Mouse (Mus musculus) cerebellum, adult 8-10 months (tissue): ENCODE measurements around the gene Gm27027.
A peak's percentile ranks its signal among the peaks of the same experiment; 100 is the strongest.

ENCODE experiments used
- DNase-seq: peaks from one replicate; pipeline ENCODE4 v3.0.0; 2022

Gm27027 gene

DNA sequence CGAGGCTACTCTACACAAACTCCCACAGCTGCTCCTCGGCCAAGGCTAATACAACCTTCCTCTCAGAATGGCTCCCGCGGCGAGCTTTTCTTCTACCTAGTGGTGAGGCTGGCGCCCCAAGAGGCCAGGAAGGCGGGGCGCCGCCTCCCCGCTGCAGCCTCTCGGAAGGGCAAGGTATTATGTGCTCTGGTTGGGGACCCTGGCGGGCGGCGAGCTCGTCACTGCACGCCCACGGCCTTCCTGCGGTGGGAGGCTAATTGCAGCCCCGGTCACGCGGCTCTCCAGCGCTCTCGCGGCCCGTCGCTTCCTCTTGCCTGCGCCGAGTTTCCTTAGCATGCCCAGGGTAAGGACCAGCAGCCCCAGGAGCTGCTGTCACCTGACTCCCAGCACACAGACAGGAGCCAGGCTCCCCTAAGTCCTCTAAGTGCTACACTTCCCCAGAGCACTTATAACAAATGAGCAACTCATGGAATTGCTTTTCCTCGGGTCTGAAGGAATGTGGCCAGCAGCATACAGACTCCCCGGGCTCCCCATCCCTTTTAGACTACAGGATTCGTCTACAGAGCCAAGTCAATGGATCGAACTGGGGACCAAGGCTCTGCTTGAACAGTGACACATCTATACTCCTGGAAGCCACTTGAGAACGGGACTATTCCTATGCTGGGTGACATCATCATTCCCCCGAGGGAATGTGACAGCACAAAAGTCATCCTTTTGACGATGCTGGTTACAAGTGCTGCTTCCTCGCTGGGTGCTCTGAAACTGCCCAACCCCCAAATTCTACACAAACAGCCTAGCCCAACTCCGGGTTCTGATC, 19.5 kb downstream of the Gm27027 start:
- DNase-seq: peak; percentile 56

DNA sequence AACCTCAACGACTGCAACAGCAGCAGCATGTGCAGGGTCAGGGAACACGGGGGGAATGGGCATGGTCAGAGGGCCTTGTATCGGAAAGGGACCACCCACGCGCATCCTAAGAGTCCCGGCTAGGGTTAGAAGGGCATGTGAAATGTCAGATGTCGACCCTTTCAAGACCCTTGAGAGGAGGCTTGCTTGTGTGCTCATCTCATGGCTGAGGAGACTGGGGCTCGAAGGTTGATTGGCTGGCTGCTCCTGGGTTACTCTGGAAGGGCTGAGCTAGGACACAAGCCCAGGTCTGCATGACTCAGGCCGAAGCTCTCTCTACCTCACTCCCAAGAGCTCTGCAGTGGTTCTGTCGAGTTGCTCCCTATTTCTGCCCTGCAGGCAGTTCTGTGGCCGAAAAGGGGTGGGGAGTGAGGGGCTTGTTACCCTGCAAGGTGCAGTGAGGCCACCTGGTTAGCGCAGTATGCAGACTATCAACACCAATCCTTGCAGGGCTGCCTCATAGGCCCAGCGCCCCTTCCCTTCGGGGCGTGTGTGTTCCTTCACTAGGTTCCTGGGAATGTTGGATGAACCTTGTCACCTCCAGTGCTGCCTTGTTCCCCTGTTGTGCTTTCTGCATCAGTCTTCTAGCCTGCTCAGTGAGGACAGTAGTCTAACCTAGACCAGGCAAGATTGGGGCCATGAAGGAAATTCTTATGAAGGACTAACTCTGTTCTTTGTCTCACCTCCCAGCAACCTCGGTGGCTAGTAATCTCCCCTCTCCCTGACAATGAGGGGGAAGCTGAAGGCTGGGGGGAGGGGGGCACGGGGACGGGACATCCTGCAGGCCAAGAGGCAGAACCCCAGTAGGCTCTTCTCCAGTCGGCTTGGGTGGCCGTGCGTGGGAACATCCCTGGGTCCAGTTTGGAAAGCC, 20.4 kb downstream of the Gm27027 start:
- DNase-seq: no peak

DNA sequence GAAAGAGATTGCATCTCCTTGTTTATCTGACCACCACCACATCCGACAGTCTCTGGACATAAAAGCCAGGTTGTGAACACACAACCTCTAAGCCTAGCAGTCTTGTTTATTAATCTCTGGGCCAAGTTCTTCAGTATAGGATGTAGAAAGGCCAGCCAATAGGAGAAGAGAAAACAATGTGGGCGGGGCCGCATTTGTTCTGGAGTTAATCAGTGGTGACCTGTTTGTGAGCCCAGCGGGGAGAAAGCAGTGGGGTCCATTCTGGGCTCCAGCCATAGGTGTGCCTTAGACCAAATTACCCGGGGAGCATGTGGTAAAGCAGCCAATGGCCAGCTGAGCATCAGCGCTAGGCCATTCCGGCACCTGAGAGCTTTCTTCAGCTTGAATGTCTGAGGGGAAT, 21.1 kb downstream of the Gm27027 start:
- no peak for DNase-seq

DNA sequence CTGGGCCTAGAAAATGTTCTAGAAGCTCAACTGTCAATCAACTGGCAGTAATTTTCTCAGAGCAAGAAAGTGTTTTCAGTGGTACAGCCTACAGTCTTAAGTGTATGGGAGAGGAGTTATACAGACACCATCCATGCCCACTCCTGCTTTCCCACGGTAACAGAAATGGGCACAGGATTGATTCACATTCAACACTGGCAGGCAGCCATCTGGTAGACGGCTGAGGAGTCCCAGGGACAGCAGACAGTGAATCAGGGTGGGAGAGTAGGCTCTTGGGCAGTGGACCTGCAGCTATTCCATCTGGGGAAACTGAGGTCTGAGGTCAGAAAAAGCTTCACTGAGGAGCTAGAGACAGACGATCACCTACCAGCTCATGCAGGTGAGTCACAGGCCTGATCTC, 24.5 kb downstream of the Gm27027 start:
- DNase-seq: no peak

DNA sequence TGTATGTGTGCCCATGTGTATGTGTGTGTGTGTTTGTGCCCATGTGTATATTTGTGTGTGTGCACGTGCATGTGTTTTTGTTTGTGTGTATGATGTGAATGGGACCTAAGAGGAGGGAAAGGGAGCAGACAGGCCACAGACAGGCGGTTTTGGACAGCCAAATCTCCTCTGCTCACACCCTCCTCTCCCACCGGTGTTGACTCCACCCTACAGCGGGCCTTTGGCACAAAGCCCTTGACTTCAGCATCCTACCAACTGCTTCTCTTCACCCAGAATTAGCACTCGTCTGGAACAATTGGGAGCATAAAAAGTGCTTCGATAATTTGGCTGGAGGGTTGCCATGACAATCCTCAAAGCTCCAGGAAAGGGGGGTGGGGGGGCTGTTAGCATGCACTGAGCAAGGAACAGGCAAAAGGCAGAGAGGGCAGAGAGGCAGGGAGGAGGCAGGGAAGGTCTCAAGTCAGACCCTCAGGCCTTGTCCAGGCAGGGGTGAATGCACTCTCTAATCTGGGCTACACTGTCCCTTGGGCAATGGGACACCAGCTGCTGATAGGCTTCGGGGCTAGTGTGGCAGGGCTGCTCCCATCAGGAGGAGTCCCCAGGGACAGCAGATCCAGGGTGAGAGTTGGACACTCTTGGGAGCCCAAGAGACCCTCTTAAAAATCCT, 31.5 kb downstream of the Gm27027 start:
- DNase-seq: no peak

DNA sequence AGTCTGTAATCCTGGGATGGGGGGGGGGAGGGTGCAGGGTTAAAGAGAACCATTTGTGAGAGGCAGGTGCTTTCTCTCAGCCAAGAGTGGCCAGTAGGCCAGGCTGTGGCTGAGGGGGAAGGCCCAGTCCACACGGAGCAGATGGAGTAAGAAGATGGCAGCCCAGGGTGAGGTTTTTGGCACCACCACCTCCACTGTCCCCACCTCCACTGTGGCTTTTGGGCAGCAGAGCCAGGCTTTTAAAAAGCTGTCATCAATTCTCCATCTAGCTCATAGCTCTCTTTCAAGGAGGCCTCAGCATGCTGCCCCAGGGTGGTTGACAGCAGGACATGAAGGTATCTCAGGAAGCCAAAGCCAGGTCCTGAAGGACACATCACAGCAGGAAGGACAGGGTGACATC, 32.4 kb downstream of the Gm27027 start:
- DNase-seq: no peak

DNA sequence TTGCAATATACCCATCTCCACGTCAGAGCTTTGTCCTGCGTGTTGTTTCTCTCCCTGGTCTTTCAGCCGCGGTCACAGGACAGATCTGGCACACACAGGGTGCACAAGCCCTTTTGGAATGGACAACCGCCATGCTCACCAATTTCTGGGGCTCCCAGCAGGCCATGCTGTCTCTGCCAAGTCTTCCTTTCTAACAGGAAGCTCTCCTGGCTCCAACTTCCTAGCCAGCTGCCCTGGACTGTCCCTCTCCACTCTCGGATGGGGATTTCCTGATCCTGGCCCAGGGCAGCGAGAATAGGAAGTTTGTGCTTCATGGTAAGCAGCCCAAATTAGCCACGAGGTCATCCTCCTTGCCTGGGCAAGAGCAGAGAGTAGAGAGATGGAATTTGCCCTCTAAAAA, 34.4 kb downstream of the Gm27027 start:
- peak; percentile 83 for DNase-seq

DNA sequence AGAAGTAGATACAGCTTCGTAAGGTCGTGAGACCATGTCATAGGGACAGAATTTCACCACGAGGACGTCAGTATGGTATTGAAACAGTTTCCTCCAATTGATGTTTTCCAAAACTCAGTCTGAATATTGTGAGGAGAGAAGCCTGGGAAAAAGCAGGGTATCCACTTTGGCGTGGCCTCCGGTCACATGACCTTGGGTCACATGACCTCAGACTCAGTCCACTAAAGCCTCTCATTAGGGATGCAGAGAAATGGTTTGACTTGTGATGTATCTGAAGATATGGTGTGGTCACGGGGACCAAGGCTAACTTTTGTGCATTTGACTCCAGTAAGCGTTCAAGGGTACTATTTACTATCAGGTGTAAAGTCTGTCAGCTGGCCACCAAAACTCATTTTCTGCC, 36.8 kb downstream of the Gm27027 start:
- no peak for DNase-seq

DNA sequence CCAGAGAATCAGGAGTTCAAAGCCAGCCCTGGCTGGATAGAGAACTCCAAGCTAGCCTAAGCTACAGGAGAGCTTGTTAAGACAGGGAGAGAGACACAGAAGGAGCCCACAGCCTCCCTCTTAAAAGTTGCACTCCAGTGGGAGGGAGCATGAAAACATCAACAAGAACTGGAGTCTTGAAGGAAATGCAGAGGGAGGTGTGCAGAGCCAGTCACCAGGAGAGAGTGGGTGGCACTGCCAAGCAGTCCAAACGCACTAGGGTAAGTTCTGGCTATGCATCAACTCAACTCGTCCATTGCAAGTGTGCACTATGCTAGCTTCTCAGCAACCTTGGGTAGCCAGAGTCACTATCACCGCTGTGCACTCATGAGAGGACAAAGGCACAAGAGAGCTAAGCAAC, 37.9 kb downstream of the Gm27027 start:
- DNase-seq: no peak

DNA sequence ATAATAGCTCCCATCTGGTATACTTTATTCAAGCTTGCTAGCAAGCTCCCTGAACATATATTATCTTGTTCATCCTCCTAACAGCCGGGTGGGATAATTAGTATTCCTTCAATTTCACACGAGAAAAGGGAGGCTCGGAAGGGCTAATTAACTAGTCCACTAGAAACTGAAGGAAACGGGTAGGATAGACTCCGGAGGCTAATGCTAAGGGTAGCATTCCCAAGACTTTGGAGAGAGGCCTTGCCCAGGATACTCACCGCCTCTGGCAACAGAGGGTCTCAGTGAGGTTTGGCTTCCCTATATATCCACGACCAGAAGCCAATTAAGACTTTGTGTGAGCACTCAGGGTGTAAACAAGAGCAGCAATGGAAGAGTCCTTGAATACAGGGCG, 38.4 kb downstream of the Gm27027 start:
- DNase-seq: no peak

DNA sequence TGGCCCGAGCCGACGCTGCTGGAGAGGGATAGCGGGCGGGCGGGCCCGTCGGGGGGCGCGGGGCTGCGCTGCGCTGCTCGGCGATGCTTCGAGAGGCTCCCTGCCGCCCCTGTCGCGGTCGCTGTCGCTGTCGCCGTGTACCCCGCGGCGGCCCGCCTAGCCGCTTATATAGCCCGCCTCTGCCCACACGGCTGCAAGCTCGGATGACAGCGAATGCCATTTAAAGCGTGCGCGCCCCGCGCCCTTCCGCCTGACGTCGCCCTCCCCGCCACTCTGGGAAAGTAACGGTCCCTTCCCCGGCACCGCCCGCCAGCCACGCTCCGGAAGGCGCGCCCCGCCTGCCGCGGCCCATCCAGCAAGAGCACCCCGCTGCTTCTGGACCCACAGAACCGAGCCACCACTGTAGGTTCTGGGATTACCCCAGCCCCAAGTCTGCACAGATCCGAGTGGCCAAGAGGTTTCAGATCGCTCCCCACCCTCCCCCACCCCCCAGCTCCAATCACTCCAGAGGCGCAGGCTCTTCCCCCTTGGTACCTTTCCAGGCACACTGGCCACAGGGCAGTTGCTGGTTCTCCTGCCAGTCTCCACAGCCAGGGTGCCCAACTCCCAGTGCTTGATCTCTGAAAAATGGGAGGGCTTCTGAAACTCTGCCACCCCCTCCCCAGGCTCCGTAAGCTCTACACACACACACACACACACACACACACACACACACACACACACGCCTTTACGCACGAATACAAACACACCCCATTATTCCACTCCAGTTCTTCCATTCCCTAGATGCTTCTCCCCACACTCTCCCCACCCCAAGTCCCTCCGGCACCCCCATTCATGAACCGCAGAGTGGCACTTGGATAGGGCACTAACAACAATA, 39.0 kb downstream of the Gm27027 start, which contains the start of gene Gm13889:
Gm13889 (minus strand) TSS at position 294 of the 877 bp plus-strand sequence.
- peak; percentile 70 for DNase-seq

DNA sequence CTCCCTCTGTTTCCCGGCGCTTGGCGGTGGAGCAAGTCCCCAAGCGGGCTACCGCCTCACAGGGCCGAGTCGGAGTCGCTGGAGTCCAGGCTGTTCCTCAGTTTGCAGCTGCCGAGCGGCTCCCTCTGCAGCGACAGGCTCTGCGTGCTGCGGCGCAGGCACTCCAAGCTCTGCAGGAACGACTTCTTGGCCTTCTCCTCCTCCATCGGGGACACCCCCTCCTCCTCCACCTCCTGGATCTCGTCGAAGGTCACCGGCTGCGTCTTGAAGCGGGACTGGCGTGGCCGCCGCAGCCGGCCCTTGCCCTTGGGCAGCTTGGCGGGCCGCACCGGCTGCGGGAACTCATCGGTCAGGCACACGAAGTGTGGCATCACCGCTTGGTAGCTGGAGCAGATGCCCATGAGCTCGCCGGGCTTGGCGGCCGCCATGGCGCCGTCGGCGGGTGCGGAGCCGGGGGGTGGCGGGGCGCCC, 39.8 kb downstream of the Gm27027 start:
- DNase-seq: peak; percentile 68

DNA sequence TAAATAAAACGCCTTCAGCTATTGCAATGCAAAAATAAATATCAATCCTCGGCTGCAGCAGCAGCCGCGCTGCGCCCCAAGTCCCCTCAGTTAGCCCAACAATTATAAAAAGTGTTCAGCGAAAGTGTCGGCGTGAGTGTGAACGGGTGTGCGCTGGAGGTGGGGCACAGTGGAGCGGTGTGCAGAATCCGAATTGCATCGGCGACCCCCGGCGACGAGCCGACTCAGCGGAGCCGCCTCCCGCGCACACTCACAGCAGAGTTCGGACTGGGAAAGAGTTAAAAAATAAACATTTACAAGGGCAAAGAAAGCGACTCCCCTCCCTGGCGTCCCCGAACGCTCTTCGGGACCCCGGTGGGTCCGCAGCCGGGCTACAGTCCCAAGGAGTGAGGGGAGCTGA, 40.3 kb downstream of the Gm27027 start:
- no peak for DNase-seq

DNA sequence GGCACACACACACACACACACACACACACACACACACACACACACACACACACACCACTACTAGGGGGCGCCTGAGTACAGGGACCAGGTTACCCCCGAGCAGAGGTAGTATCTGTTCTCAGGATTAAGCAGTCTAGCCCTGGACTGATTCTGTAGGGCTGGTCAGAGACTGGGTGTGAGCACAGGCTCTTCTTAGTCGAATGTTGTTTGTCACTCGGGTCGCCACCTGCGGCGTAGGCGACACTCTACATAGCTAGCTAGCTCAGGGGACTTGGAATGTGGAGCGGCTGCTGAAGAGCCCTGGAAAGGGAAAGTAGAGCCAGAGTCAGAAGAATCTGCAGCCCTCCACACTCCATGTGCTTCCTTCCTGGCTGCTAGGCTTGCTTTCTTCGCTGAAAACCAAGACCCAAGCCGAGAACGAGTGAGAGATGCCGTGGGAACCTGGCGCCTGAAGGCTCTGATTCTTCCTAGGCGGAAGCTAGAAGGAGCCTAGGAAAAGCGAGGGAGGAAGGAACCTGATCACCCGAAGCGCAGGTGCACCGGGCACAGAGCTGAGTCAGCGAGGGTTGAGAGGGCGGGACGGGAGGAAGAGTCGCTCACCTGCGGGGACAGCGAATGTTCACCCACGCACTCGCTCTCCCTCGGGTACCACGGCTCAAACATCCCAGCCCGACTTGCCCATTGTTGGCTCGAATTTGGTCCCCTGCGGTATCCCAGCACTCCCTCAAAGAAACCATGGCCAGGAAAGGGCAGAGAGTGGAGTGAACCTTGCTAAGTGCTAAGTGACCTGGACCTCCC, 41.2 kb downstream of the Gm27027 start:
- peak; percentile 51 for DNase-seq

DNA sequence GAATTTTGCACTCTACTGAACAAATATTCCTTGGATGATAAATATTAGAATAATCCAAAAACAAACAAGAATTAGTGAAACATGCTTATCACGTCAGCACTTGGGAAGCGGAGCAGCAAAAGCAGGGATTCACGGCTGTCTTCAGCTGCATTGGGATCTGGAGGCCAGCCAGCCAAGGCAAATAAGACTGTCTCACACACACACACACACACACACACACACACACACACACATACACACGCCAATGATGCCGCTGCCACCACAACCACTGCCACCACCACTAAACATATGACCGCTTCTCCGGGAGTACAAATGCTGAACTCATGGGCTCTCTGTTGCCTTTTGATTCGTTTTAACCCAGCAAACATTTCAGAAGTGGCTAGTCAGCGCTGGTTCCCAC, 42.4 kb downstream of the Gm27027 start:
- DNase-seq: no peak

DNA sequence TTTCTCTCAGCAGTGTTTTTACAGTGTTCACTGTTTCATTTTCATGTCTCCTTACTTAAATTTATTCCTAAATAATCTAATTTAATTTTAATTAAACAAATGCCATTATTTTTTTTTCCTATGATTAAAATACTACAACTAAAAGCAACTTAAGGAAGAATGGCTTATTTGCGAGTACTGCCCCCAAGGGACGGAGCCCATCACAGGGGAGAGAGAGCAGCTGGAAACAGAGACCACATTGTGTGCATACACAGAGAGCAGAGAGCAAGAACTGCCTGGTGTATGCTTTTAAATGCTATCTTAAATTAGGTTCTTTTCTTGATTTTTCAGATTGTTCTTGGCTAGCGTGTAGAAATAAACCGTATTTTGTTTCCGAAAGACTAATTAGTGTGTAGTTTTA, 49.2 kb downstream of the Gm27027 start:
- DNase-seq: no peak

DNA sequence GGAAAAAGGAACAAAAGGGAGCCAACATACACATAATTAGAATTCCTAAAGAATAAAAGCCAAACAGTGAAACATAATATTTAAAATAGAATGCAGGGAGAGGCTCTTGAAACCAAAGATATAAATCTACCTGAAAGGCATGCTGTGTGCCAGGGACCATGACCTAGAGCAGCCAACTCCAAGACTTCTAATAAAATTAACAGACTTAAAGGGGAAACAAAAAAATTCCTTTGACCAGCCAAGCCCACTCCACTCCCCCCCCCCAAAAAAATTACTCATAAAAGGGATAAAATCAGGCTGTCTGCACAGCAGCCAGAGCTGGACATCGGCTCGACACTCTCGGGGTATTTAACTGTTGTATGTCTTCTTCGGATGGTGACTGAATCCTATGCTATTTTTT, 51.3 kb downstream of the Gm27027 start:
- DNase-seq: no peak

DNA sequence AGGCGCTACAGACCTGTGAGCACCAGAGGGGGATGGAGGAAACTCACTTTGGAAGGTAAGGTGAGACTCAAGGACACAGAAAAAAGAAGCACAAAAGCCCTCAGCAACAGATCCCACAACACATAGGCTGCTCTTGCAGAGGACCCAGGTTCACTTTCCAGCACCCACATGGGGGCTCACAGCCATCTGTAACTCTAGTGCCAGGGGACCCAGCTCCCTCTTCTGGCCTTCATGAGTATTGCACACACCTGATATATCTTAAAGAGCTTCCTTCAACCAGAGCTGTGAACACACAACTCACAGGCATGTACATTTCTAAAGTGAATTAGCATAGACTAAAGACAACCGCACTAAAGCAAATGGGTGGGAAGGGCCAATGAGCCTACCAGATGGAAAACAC, 52.1 kb downstream of the Gm27027 start:
- DNase-seq: no peak

DNA sequence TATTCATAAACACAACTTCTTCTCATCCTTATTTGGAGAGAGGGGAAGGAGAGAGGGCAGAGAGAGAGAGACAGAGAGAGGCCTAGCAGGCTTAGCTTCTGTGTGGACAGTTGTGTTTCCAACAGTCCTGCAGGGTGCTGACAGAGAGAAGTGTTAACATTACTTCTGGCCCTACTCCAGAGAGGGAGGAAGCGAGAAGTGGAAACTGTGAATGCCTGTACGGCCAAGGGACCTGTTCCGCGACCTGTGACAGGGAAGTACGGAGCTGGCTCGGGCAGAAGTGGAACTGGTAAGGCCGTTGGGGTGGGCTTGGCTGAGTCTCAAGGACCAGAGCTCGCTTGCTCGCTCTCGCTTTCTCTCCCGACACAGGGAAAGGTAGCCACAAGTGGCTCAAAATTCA, 54.5 kb downstream of the Gm27027 start:
- DNase-seq: no peak

DNA sequence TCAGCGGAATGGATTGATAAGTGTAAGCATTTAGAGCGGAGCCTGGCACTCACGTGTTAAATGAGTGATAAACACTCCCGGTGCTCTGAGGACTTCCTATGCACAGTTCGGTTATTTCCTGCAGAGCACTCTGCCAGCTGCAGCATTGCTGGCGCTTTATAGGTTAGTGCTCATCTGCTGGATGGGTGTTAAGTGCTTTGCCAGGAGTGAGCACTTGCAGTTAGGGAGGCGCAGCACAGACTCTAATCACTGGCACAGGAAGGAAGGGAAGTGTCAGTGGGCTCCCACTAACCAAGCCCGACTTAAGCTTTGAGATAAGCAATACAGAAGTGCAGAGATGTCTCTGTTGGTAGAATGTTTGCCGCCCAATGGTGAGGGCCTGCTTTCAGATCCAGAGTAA, 57.6 kb downstream of the Gm27027 start:
- no peak for DNase-seq

DNA sequence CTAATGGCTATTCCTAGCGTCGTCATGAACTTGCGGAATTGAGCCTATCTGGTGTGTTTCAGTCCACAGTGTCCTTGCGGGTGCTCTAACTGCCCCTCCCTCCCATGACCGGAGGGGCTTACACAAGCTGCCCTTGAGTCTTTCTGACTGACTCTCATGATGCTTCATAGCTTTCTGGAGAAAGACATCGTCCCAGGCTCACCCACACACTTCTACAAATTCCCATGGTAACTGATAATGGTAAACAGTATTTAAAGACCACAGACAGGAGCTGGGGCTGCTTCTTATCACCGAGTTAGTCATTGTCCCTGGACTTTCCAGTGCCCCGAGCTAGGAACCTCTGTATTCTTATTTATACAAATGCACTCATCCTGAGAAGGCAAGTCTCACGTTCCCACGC, 67.3 kb downstream of the Gm27027 start:
- DNase-seq: no peak
